Mouse (Mus musculus): ENCODE measurements around the gene Zfp40. TPM values are rescaled to one million over a fixed set of nuclear protein-coding genes. Genes with fewer than 3 reads are reported as not detected.
A peak's percentile ranks its signal among the peaks of the same experiment; 100 is the strongest.

The Zfp40 gene
- total RNA-seq (2021) = 10 to 100 TPM in 1 of 2 experiments, 1 to 10 TPM in 1; 5.8 to 12.8 TPM
- long read RNA-seq, experiment 1, partial matches to known transcripts = 0 of 4 reads
- long read RNA-seq, experiment 1, other reads (novel, unspliced or antisense) = 4 of 4 reads
- long read RNA-seq, experiment 2, partial matches to known transcripts = 0 of 2 reads
- long read RNA-seq, experiment 2, other reads (novel, unspliced or antisense) = 0 of 2 reads

DNA sequence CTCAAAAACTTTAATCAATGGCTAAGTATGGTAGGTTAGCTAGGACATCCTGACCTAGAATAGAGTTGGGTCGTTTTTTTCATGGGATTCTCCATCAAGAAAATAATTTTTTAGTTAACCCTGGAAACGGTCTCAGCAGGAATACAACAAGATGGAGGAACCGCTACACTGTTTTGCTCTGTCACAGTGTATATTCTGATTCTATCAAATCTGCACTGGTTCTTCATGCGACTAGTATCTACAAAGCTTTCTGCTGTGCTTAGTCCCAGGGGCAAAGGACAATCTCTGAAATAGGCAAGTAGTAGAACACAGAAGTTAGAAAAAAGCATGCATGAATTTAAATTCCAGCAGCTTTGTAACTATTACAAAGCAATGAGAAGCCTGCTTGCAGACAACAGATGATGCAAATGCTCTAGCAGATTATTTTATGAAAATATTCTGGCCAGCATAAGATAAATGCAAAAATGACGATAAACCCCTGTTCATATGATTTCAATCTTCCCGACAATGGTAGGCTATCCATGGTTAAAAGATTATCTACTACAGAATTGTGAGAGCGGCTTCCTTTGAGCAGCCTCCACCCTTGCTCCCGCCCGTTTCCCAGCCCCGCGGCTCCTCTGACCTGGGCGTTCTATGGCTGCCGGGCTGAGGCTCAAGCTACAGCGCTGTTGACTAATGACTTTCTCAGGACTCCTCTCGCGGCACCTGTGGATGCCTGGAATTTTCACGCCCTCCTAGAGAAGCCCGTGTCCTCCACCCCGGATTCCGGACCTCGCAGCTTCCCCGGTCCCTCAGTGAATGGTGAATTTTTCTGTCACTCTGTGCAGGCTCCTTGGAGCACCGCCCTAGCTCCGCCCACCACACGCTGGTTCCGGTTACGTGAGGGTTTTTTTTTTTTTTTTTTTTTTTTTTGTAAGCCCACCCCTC lies at the start of gene Zfp40:
Zfp40 (minus strand) TSS at position 800 of the 927 bp plus-strand sequence.
- DNase-seq = peak; percentile 93

DNA sequence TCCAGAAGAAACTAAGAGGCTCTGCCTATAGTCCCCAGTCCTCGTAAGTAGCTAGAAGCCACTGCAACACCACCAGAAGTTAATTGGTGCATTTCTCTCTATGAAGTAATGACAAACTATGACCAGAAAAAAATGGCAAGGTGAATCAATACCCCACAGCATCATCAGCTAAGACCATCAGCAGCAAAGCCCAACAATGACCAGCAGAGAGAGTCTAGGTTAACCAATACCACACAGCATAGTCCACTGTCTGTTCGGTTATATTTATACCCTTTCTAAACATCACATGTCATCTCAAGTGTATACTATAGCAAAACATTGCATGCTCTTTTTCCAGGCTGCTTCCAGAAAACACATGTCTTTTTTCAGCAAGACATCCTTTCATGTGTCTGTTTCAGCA lies 25.3 kb upstream of the Zfp40 start:
- DNase-seq = no peak

- DNase-seq = peak; percentile 16
These were observed 6.8 kb upstream of the Zfp40 start for GRCm38 (mm10) chr17:23199856-23200255.

DNA sequence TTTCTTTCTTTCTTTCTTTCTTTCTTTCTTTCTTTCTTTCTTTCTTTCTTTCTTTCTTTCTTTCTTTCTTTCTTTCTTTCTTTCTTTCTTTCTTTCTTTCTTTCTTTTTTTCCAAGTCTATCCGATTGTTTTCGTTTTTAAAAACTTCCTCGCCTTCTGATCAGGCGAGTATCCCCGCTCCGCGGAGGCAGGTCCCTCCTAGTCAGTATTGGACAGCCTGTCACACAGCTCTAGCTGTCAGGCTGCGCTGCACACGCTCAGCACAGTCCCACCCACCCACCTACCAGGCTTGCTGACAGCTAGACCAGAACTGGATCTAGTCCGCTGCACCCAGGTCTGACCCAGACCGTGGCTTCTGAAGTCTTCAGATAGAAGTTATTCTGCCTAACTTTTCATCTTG lies 389 bp upstream of the Zfp40 start:
- DNase-seq = peak; percentile 63

DNA sequence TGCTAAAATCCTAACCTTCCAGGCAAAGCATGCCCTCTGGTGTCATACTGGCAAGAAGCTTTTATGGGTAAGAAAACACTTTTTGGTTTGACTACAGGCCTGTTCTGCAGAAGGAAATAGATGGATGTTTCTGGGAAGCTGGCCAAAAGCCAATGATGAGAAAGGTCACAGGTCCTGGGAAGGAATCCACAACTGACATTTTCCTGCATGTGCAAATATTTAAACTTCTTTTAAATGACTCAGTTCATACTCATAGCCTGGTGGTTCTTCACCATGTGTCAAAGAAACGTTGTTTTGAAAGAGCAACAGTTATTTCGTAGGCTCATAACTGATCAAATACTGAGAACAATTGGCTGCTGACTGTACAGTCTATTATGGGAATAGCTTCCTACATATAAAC lies 5.4 kb downstream of the Zfp40 start:
- peak; percentile 73 for DNase-seq

Other genes starting within 250 kb of the Zfp40 start
- not detected for gene Vmn2r-ps130, start 132.1 kb downstream of the Zfp40 start, total RNA-seq (2021)
- under 1 TPM in 1 of 2 experiments, not detected in 1; 0.03 TPM for gene Vmn2r114, start 119.3 kb upstream of the Zfp40 start, total RNA-seq (2021)
- not detected for gene Vmn2r115, start 150.5 kb upstream of the Zfp40 start, total RNA-seq (2021)
- gene Vmn2r116, start 191.4 kb upstream of the Zfp40 start, total RNA-seq (2021) = not detected

Measured in adrenal gland, postnatal 10 days (tissue).